Mouse (Mus musculus) thymus, postnatal 14 days (tissue): Measurements from ENCODE around the gene AC129217.1.
A peak's percentile ranks its signal among the peaks of the same experiment; 100 is the strongest.

Source experiments
- DNase-seq: peaks from one replicate; pipeline ENCODE4 v3.0.0; 2021

Gene AC129217.1

DNA sequence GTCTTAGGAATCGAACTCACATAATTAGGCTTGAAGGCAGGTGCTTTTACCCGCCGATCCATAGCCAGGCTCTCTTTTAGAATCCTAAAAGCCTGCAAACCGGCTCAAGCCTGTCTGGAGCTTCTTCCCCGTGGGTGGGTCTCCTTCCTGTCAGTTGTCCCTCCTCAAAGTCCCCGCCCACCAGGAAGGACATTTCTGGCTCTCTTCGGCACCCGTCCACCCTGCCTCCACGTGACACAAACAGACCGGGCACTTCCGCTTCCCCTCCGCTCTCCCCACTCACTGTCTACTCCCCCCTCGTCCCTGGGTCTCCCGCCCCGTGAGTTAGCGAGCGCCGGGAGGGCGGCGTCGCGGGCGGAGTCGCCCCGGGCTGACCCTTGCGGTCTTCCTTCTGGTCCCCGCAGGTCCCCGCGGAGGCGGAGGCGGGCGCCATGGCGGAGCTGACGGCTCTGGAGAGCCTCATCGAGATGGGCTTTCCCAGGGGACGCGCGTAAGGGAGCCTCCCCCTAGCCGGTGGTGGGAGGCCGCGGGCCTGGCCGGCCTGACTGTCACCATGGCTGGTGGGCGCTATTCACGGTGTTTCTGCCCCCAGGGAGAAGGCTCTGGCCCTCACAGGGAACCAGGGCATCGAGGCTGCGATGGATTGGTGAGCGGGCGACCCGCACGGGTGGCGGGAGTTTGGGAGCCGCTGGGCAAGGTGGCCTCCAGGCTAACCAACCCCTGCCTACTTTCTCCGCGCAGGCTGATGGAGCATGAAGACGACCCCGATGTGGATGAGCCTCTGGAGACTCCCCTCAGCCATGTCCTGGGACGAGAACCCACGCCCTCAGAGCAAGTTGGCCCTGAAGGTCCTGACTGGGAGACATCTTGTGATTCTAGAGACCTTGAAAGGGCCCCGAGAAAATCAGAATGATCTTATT, 42.0 kb downstream of the AC129217.1 start, which contains the start of gene Ubxn1:
Ubxn1 (plus strand) TSS at position 230 of the 920 bp plus-strand sequence.
- DNase-seq: peak; percentile 97

DNA sequence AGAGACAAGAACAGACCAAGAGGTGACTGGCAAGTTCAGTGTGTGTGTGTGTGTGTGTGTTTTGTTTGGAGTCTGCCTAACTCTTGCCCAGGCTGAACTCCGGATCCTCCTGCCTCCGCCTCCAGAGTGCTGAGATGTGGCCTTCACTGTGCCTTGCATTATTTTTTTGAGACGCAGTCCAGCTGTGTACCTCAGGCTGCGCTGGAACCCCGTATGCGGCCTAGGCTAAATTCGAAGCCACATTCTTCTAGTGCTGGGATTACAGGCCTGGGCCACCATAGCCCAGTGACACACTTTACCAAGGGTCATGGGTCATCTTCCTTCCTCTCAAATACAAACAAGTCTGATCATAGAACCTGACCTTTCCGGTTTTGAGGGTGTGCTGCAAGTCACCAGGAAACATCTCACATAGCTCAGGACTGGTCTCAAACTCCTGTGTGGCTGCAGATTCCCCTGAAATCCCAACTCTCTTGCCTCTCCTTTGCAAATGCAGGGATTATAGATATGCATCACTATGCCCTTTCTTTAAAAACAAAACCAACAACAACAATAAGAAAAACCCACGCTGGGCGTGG, 42.8 kb downstream of the AC129217.1 start:
- DNase-seq: no peak

DNA sequence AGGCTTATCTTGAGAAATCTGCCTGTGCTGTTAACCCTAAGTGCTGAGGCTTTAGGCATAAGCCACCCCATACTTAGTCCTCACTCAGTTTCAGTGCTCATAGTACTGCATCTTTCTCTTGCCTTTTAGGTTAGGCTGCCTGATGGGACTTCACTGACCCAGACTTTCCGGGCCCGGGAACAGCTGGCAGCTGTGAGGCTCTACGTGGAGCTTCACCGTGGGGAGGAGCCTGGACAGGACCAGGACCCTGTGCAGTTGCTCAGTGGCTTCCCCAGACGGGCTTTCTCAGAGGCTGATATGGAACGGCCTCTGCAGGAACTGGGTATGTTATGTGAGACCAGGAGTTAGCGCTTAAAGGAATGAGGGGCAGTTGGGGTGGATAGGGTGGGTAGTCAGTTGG, 45.5 kb downstream of the AC129217.1 start:
- DNase-seq: no peak

DNA sequence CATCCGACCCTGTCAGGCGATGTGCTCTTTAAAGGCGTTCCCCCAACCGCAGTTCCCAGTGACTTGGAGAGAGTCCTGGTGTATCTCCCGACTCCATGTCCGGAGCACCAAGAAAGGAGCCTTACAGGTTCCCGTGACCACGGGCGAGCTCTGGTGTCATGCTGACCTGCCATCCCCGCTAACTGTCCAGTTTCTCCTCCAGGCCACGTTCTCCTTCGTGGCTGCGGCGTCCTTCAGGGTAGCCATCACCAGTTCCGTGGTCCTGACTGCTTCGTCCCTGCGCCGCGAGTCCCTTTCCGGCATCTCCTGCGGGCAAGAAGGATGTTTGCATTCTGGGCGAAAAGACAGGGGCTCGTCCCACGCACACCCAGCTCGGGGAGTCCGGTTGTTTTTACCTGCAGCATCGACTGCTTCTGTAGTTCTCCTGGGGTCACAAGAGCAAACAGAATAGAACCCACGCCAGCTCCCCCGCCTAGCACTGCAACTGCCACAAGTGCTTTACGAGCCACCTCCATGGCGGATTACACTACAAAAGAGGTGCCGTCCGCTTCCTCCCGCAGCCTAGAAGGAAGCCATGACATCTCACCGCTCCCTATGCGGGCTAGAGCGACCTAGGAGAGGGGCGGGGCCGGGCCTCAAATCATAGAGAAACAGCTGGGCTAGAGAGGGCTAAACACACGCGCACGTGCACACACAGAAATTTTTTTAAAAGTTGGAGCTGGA, 50.9 kb downstream of the AC129217.1 start, which contains the start of gene Uqcc3:
Uqcc3 (minus strand) TSS at position 613 of the 723 bp plus-strand sequence.
- peak; percentile 94 for DNase-seq

DNA sequence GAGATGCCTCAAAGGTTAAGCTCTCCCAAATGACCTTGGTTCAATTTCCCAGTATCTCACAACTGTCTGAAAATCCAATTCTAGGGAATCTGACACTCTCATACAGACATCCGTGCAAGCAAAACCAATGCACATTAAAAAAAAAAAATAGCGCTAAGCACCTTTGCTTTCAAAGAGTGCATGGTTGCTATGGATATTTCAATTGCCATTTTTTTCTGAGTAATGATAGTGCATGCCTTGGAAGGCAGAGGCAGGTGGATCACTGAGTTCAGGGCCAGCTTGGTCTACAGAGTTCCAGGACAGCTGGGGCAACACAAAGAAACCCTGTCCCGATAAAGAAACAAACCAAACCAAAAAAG, 51.4 kb downstream of the AC129217.1 start:
- DNase-seq: no peak

GRCm38 (mm10) chr19:8883616-8884015, 54.0 kb downstream of the AC129217.1 start, which contains the start of the genes Lbhd1 and Gm49403:
Lbhd1 (plus strand) TSS chr19:8883732.
Gm49403 (plus strand) TSS chr19:8883930.
- no peak for DNase-seq

DNA sequence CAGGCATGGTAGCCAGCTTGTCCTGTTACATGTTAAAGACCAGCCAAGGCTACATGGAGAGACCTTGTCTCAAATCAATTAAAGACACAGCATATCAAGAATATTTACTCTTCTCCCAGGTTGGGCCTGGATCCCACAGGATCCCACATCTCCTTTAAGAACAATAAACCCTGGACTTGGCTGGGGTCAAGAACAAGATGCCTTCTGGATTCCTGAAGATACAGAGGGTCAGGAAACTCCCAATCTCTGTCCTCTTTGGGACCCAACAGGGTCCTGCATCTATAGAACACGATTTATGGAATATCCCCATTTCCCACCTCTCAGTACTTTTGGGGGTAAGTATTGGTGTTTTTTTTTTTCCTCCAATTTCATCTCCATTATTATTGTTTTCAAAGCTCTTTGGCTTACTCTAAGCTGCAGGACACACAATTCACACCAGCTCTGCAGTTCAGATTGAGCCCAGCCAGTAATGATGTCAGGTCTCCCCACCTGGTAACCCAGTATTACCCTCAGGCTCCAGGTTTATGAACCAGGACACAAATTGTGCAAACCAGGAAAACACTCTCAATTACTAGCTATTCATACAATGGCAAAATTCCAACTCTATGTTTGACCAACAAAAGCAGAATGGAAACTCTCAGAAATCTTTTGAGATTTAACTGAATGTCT, 57.5 kb downstream of the AC129217.1 start:
- DNase-seq: no peak

DNA sequence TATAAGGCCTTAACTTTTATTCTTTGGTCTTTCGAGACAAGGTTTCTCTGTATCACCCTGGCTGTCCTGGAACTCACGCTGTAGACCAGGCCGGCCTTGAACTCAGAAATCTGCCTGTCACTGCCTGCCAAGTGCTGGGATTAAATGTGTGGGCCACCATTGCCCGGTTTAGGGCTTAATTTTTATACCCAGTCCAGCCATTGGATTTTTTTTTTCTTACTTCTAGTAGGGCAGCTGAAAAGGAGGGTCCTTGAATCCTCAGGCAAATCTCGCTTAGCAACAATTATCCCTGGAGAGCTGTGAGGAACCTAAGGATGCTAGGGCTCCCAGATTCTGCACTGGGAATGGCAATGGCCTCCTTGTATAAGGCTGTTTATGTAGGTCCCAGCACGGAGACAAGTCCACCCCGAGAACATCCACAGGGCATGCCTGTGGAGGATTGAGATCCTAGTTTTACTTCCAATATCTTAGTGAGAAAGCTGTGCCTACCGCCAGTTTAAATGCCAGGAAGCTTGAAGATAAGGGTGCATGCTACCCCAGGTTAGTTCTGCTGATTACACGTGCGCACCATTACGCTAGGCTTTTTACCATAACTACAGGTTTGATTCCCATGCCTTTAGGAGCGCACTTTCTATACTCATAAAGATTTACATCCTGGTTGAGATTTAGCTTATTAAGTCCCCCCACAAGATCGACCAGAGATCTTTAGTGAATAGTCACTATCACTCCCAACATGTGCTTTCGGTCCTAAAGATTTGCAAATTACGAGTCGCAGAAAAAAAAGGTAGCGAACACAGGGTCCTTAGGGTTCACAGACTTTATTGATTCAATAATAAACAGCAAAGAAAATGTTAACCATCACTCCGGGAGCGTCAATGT, 58.3 kb downstream of the AC129217.1 start:
- no peak for DNase-seq

GRCm38 (mm10) chr19:8888511-8889385, 59.2 kb downstream of the AC129217.1 start, which contains the start of the genes 1810009A15Rik and Gm49416:
1810009A15Rik (plus strand) TSS chr19:8888853.
Gm49416 (plus strand) TSS chr19:8888926.
- peak; percentile 97 for DNase-seq
